Mouse (Mus musculus): Measurements from ENCODE around the gene Hoxa6. TPM values are rescaled to one million over a fixed set of nuclear protein-coding genes. Genes with fewer than 3 reads are reported as not detected.

The Hoxa6 gene
- total and polyA plus RNA-seq, 3 experiments: 0.16 TPM; not detected in 2

DNA sequence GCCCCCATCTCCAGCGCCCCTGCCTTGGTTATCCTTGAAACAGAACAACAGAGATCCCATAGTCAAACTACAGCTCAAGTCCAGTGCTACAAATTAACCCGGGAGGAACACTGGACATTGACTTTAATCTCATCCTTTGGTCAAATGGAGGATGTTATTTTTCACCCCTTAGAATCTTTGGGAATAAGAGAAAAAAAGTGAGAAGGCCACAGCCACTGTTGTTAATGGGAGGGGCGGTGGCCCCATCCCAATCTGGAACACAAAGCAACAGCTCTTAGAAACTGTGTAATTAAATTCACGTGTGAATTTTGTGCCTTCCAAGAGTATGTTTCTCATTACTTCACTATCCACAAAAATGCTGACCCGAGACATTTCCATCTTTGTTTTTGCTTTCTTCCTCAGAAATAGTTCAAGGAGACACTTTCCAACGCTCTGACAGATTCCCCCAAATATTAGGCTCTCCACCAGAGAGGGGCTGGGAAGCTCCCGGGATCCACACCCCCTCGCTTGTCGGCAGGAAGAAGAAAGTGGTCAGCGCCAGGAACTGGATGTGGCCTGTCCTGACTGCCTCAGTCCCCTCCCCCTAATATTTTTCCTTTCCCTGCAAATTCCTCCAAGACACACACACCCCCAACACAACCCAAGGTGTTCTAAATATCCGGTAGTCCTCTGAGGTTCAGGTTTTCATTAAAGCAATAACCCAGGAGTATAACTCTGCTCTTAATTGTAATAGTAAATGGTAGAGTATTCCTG is 19.1 kb upstream of the Hoxa6 start:
- TF ChIP-seq GATA1 (IDR thresholded peaks at IDR 0.05; ENCODE audit: borderline replicate concordance, low read length): no peak
- TF ChIP-seq TAL1 (conservative IDR thresholded peaks at IDR 0.05; ENCODE audit: low read depth, low read length): no peak
- TF ChIP-seq GATA2 (IDR thresholded peaks at IDR 0.05; ENCODE audit: borderline replicate concordance, low read depth, low read length): no peak
- TF ChIP-seq CTCF (IDR thresholded peaks at IDR 0.05; ENCODE audit: low read depth, low read length): no peak
- TF ChIP-seq POLR2AphosphoS5 (IDR thresholded peaks at IDR 0.05; ENCODE audit: insufficient replicate concordance, low read depth, low read length): no peak
- H3K4me3 ChIP-seq (ENCODE audit: low read depth, low read length): no peak overlapping the region
- no peak for DNase-seq (ENCODE audit: low spot score)
- H3K9me3 ChIP-seq (replicated peaks): no peaks in the 10 kb centered on the region
- H3K27me3 ChIP-seq (ENCODE audit: insufficient read depth, low read length): peaks cover 69% of the 10 kb centered on the region
- H3K4me1 ChIP-seq (ENCODE audit: insufficient read depth, low read depth, low read length): no peaks in the 10 kb centered on the region; the same call in 1 of the 2 replicates
- no peaks in the 10 kb centered on the region for H3K36me3 ChIP-seq (replicated peaks)
- ATAC-seq (ENCODE audit: extremely low read depth, insufficient number of reproducible peaks, low FRiP score, poor library complexity, severe bottlenecking): no peak

DNA sequence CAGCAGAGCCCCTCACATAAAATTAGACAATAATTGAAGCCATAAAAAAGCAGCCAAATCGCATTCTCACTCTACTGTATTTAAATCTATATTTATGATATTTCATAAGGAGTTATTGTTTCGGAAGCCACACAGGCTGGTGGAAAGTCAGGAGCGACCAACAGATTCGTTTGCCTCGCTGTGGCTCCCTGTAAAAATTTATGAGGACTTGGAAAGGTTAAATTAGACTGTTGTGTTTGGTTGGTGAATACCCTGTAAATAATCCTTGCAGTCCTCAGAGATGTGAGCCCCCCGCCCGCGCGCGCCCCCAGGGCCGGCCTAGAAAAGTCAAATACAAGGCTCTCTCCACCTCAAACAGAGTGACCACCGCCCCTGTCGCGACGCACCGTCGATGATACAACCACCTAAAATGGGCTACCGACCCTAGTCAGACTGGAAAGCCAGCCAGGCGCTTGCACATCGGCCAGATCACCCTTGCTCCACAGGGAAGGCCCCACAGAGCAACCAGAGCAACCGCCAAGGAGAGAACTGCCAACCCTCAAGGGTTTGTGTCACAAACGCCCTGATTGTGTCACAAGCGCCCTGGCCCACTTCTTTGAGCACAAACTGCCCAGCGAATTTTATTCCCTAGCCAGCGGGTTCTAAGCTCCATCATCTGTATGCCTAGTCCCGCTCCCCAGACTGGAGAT is 18.2 kb upstream of the Hoxa6 start:
- Histone ChIP-seq H3K4me1 (ENCODE audit: insufficient read depth, low read depth, low read length) (peaks cover 5% of the 10 kb centered on the region; the same call in 1 of the 2 replicates), H3K27me3 (ENCODE audit: insufficient read depth, low read length) (peaks cover 69% of the 10 kb centered on the region), H3K9me3 (replicated peaks) (no peaks in the 10 kb centered on the region), H3K36me3 (replicated peaks) (no peaks in the 10 kb centered on the region), H3K4me3 (ENCODE audit: low read depth, low read length) (no peak overlapping the region)
- TF ChIP-seq TAL1 (conservative IDR thresholded peaks at IDR 0.05; ENCODE audit: low read depth, low read length) (no peak), GATA2 (IDR thresholded peaks at IDR 0.05; ENCODE audit: borderline replicate concordance, low read depth, low read length) (no peak), CTCF (IDR thresholded peaks at IDR 0.05; ENCODE audit: low read depth, low read length) (no peak), POLR2AphosphoS5 (IDR thresholded peaks at IDR 0.05; ENCODE audit: insufficient replicate concordance, low read depth, low read length) (no peak)
- ATAC-seq (ENCODE audit: extremely low read depth, insufficient number of reproducible peaks, low FRiP score, poor library complexity, severe bottlenecking): no peak
- DNase-seq (ENCODE audit: low spot score): no peak

DNA sequence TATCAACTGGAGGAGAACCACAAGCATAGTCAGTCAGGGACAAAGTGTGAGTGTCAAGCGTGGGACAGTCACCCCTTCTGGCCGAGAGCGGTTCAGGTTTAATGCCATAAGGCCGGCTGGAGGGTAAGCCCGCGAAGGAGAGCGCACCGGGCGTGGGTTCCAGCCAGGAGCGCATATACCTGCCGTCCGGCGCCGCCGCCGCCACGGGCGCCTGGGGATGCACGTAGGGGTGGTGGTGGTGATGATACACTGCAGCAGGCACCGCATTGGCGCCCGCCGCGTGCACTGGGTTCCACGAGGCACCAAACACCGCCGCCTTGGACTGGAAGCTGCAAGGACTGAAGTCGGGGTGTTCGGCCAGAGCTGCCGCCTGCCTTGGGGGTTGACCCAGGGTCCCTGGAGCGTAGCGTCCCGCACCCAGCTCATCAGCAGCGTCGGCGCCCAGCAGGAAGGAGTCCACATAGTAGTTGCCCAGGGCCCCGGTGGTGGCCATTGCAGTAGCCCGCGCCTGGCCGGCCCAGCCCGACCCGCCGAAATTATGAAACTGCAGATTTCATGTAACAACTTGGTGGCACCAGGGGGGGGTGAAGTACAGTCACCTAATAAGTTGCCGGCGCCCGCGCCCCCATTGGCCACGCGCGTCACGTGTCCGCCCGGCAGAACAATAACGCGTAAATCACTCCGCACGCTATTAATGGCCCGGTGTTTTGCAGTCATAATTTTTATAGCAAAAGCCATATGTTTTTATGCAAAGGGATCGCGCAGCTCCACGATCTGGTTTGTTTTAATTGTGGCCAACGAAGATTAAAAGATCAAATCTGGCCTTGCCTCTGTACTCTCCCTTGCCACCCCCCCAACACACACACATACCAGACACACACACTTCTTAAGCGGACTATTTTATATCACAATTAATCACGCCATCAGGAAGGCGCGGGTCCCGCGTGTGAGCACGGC is 17.4 kb upstream of the Hoxa6 start:
- ATAC-seq (ENCODE audit: extremely low read depth, insufficient number of reproducible peaks, low FRiP score, poor library complexity, severe bottlenecking): no peak
- H3K4me3 ChIP-seq (ENCODE audit: low read depth, low read length): no peak overlapping the region
- peaks cover 10% of the 10 kb centered on the region for H3K4me1 ChIP-seq (ENCODE audit: insufficient read depth, low read depth, low read length)
- no peak for TF ChIP-seq GATA1 (IDR thresholded peaks at IDR 0.05; ENCODE audit: borderline replicate concordance, low read length)
- TF ChIP-seq GATA2 (IDR thresholded peaks at IDR 0.05; ENCODE audit: borderline replicate concordance, low read depth, low read length): no peak
- no peak for TF ChIP-seq POLR2AphosphoS5 (IDR thresholded peaks at IDR 0.05; ENCODE audit: insufficient replicate concordance, low read depth, low read length)
- no peak for TF ChIP-seq CTCF (IDR thresholded peaks at IDR 0.05; ENCODE audit: low read depth, low read length)
- no peak for TF ChIP-seq TAL1 (conservative IDR thresholded peaks at IDR 0.05; ENCODE audit: low read depth, low read length)
- no peak for DNase-seq (ENCODE audit: low spot score)
- no peaks in the 10 kb centered on the region for H3K36me3 ChIP-seq (replicated peaks)
- peaks cover 73% of the 10 kb centered on the region for H3K27me3 ChIP-seq (ENCODE audit: insufficient read depth, low read length)
- no peaks in the 10 kb centered on the region for H3K9me3 ChIP-seq (replicated peaks)

DNA sequence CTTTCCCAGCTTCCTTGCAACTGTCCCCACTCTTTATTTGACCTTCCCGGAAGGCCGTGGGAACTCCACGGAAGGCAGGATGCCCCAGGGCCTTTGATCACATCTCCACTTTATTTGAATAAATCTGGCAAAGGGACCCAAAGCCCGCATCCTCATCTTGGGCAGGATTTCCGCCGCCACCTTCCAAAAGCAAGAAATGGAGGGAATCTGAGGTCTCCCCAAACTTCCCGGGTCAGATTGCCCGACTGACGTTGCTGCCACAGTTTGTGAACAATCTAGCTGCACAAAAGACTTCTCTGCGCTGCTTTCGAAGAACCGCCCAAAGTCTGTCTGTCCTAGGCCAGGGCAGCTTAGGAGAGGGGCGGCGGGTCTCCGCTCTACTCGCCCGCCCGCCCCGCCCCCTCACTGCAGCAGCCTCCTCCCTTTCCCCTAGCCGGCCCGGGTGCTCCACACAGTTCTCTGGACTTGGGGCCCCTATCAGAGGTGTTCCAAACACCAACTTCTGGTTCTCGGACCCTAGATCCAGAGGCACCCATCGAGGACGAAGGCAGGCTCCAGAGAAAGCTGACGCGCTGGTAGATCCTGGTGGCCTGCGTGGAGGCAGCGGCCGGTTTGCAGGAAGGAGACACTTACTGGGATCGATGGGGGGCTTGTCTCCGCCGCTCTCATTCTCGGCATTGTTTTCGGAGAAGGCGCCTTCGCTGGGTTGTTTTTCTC is 16.5 kb upstream of the Hoxa6 start:
- TF ChIP-seq GATA2 (IDR thresholded peaks at IDR 0.05; ENCODE audit: borderline replicate concordance, low read depth, low read length) (no peak), CTCF (IDR thresholded peaks at IDR 0.05; ENCODE audit: low read depth, low read length) (no peak), GATA1 (IDR thresholded peaks at IDR 0.05; ENCODE audit: borderline replicate concordance, low read length) (no peak), TAL1 (conservative IDR thresholded peaks at IDR 0.05; ENCODE audit: low read depth, low read length) (no peak), POLR2AphosphoS5 (IDR thresholded peaks at IDR 0.05; ENCODE audit: insufficient replicate concordance, low read depth, low read length) (no peak)
- H3K36me3 ChIP-seq (replicated peaks): no peaks in the 10 kb centered on the region
- no peak overlapping the region for H3K4me3 ChIP-seq (ENCODE audit: low read depth, low read length)
- ATAC-seq (ENCODE audit: extremely low read depth, insufficient number of reproducible peaks, low FRiP score, poor library complexity, severe bottlenecking) (no peak), DNase-seq (ENCODE audit: low spot score) (no peak)
- peaks cover 66% of the 10 kb centered on the region for H3K27me3 ChIP-seq (ENCODE audit: insufficient read depth, low read length)
- no peaks in the 10 kb centered on the region for H3K9me3 ChIP-seq (replicated peaks)
- peaks cover 10% of the 10 kb centered on the region for H3K4me1 ChIP-seq (ENCODE audit: insufficient read depth, low read depth, low read length)

DNA sequence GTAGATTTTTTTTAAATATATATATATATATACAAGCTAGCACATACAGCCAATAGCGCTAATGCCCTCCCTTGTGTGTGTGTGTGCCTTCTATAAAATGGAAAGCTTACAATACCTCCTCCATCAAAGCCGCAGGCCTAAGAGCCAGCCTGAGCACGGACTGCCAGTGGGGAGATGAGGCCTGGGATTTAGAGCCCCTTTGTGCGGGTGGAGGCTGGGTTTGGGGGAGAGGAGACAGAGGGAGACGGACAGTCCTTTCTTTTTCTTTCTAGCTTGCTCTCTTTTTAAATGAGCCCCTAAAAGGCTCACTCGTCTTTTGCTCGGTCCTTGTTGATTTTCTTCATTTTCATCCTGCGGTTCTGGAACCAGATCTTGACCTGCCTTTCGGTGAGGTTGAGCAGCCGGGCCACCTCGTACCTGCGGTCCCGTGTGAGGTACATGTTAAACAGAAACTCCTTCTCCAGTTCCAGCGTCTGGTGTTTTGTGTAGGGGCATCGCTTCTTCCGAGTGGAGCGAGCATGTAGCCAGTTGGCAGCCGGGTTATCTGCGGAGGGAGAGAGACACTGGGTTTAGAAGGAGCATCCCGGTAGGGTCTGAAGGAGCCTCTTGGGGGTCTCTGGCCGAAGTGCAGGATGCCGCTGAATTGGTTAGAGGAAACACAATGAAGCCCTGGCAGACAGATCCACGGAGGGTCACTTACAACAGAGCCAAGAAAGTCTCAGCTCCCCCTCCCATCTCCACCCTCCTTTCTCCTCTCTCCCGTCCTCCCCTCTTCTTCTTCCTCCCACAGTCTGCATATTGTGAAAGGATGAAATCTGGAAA is 15.6 kb upstream of the Hoxa6 start:
- TF ChIP-seq GATA2 (IDR thresholded peaks at IDR 0.05; ENCODE audit: borderline replicate concordance, low read depth, low read length): no peak
- ATAC-seq (ENCODE audit: extremely low read depth, insufficient number of reproducible peaks, low FRiP score, poor library complexity, severe bottlenecking) (no peak), DNase-seq (ENCODE audit: low spot score) (no peak)
- Histone ChIP-seq H3K9me3 (replicated peaks) (no peaks in the 10 kb centered on the region), H3K4me1 (ENCODE audit: insufficient read depth, low read depth, low read length) (peaks cover 10% of the 10 kb centered on the region), H3K27me3 (ENCODE audit: insufficient read depth, low read length) (peaks cover 59% of the 10 kb centered on the region), H3K36me3 (replicated peaks) (no peaks in the 10 kb centered on the region), H3K4me3 (ENCODE audit: low read depth, low read length) (no peak overlapping the region)
